23 mouse cellular contexts compared by ENCODE assay signal in the genomic region with DNA sequence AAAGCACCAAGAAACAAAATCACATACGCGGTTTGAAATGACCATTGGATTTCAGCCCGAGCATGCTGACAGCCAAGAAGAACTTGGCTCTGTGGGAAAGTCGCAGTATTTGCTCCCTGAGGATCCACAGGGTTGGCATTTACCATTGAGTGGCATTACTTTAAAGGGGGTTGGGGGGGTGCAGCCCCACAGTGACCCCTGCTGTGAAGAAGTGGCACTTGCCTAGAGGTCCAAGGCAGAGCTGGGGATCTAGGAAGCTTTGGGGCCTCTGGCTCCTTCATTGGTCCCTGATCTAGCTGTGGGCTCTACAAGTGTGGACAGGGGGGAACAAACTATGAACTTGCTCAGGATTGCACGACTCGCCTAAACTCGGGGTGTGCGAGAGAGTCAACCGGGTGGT. TPM values are rescaled to one million over a fixed set of nuclear protein-coding genes. Genes with fewer than 3 reads are reported as not detected.
"Had no signal": no experiment of that assay in that cellular context is flagged by ENCODE, and none has a peak within 500 bp of the region (broad histone marks: within the 10 kb centered on the region; RNA-seq: fewer than 3 reads in every experiment).

No protein-coding gene starts in this region.

- H3K9me3 ChIP-seq: liver, embryonic 15.5 days; megakaryocyte, embryonic 14.5 days; midbrain, embryonic 13.5 days; midbrain, embryonic 15.5 days; neural tube, embryonic 13.5 days; neural tube, embryonic 15.5 days; stomach, embryonic 15.5 days had no signal

- ATAC-seq: midbrain, embryonic 13.5 days; midbrain, embryonic 15.5 days had no signal

- H3K4me2 ChIP-seq: liver, embryonic 15.5 days; lung, embryonic 14.5 days; midbrain, embryonic 11.5 days; midbrain, embryonic 13.5 days; midbrain, embryonic 15.5 days; neural tube, embryonic 13.5 days; neural tube, embryonic 15.5 days; stomach, embryonic 15.5 days had no signal

- H3K4me3 ChIP-seq: liver, embryonic 15.5 days; megakaryocyte, embryonic 14.5 days; midbrain, embryonic 13.5 days; midbrain, embryonic 15.5 days; myocyte; neural tube, embryonic 13.5 days; neural tube, embryonic 15.5 days; stomach, embryonic 15.5 days had no signal

- H3K4me1 ChIP-seq: liver, embryonic 15.5 days; megakaryocyte, embryonic 14.5 days; midbrain, embryonic 13.5 days; midbrain, embryonic 15.5 days; neural tube, embryonic 13.5 days; neural tube, embryonic 15.5 days; stomach, embryonic 15.5 days had no signal

- H3K36me3 ChIP-seq: liver, embryonic 15.5 days; midbrain, embryonic 13.5 days; midbrain, embryonic 15.5 days; neural tube, embryonic 13.5 days; neural tube, embryonic 15.5 days; stomach, embryonic 15.5 days had no signal

- DNase-seq: lung, adult 18-20 months; lung, embryonic 14.5 days; lung, postnatal 10 days; lung, postnatal 4 days; right cerebral cortex, postnatal 14 days; thymus, adult 2 months; thymus, postnatal 36 days had no signal

- H3K27me3 ChIP-seq: liver, embryonic 15.5 days; megakaryocyte, embryonic 14.5 days; midbrain, embryonic 13.5 days; midbrain, embryonic 15.5 days; neural tube, embryonic 13.5 days; neural tube, embryonic 15.5 days; stomach, embryonic 15.5 days had no signal

- H3K27ac ChIP-seq: liver, embryonic 15.5 days; midbrain, embryonic 13.5 days; midbrain, embryonic 15.5 days; neural tube, embryonic 13.5 days; neural tube, embryonic 15.5 days; stomach, embryonic 15.5 days; stomach, postnatal 0 days had no signal

- H3K9ac ChIP-seq: liver, embryonic 15.5 days; lung, embryonic 14.5 days; midbrain, embryonic 13.5 days; midbrain, embryonic 15.5 days; neural tube, embryonic 13.5 days; neural tube, embryonic 15.5 days; stomach, embryonic 15.5 days had no signal

RNA-seq across cellular contexts. Expression of a gene that starts 15.9 kb away (rescaled TPM):
- total RNA-seq: midbrain, postnatal 0 days had no signal
- polyA plus RNA-seq: liver, embryonic 15.5 days; lung, embryonic 14.5 days; lung, embryonic 16.5 days; midbrain, embryonic 11.5 days; midbrain, embryonic 13.5 days; midbrain, embryonic 15.5 days; midbrain, postnatal 0 days; myocyte; neural tube, embryonic 11.5 days; neural tube, embryonic 13.5 days; neural tube, embryonic 15.5 days; stomach, embryonic 15.5 days; stomach, postnatal 0 days; testis, adult 2 months; urinary bladder, adult 2 months had no signal

RNA-seq across cellular contexts. Expression of a gene that starts 21.4 kb away (rescaled TPM):
- total RNA-seq: midbrain, postnatal 0 days had no signal
- polyA plus RNA-seq: midbrain, embryonic 11.5 days; midbrain, embryonic 15.5 days; midbrain, postnatal 0 days; myocyte; neural tube, embryonic 11.5 days had no signal

RNA-seq across cellular contexts. Expression of a gene that starts 37.9 kb away (rescaled TPM):
- total RNA-seq: midbrain, postnatal 0 days had no signal
- polyA plus RNA-seq: liver, embryonic 15.5 days; lung, embryonic 14.5 days; lung, embryonic 16.5 days; midbrain, embryonic 11.5 days; midbrain, embryonic 13.5 days; midbrain, embryonic 15.5 days; midbrain, postnatal 0 days; myocyte; neural tube, embryonic 11.5 days; neural tube, embryonic 13.5 days; neural tube, embryonic 15.5 days; spleen, adult 2 months; stomach, embryonic 15.5 days; stomach, postnatal 0 days; testis, adult 2 months; thymus, adult 2 months; urinary bladder, adult 2 months had no signal

RNA-seq across cellular contexts. Expression of a gene that starts 39.9 kb away (rescaled TPM):
- total RNA-seq: midbrain, postnatal 0 days had no signal
- polyA plus RNA-seq: liver, embryonic 15.5 days; lung, embryonic 14.5 days; lung, embryonic 16.5 days; midbrain, embryonic 11.5 days; midbrain, embryonic 13.5 days; midbrain, embryonic 15.5 days; midbrain, postnatal 0 days; myocyte; neural tube, embryonic 11.5 days; neural tube, embryonic 13.5 days; neural tube, embryonic 15.5 days; spleen, adult 2 months; stomach, embryonic 15.5 days; stomach, postnatal 0 days; testis, adult 2 months; thymus, adult 2 months; urinary bladder, adult 2 months had no signal
